Mouse (Mus musculus) yolk sac, embryonic 10.5 days (tissue): ENCODE results near the gene Dram1.
A peak's percentile ranks its signal among the peaks of the same experiment; 100 is the strongest.

Source experiments
- DNase-seq: peaks from one replicate; pipeline ENCODE4 v3.0.0-alpha.2; 2017; ENCODE audit warnings: low spot score

Dram1 gene

GRCm38 (mm10) chr10:88379013-88379885 lies at the start of gene Dram1, which contains the start of gene Gnptab:
Gene Dram1 (minus strand): TSS chr10:88379080.
Gene Gnptab (plus strand): TSS chr10:88379132.
- DNase-seq: peak; percentile 80

GRCm38 (mm10) chr10:88427998-88428397 lies 49.1 kb upstream of the Dram1 start:
- DNase-seq: no peak

- no peak for DNase-seq
These were observed 48.0 kb upstream of the Dram1 start for GRCm38 (mm10) chr10:88426896-88427295.

GRCm38 (mm10) chr10:88426158-88426816 lies 47.4 kb upstream of the Dram1 start:
- peak; percentile 13 for DNase-seq

- DNase-seq: no peak
These were observed 42.0 kb upstream of the Dram1 start for GRCm38 (mm10) chr10:88420655-88421435.

- DNase-seq: no peak
These were observed 41.3 kb upstream of the Dram1 start for GRCm38 (mm10) chr10:88420141-88420541.

- no peak for DNase-seq
These were observed 38.8 kb upstream of the Dram1 start for GRCm38 (mm10) chr10:88417686-88418085.

- no peak for DNase-seq
These were observed 33.6 kb upstream of the Dram1 start for GRCm38 (mm10) chr10:88412290-88412995.

- DNase-seq: no peak
These were observed 30.9 kb upstream of the Dram1 start for GRCm38 (mm10) chr10:88409751-88410150.

- DNase-seq: no peak
These were observed 29.2 kb upstream of the Dram1 start for GRCm38 (mm10) chr10:88407875-88408631.

GRCm38 (mm10) chr10:88405812-88406211 lies 26.9 kb upstream of the Dram1 start:
- DNase-seq: no peak

- DNase-seq: no peak
These were observed 25.3 kb upstream of the Dram1 start for GRCm38 (mm10) chr10:88404220-88404619.

GRCm38 (mm10) chr10:88403021-88403420 lies 24.1 kb upstream of the Dram1 start:
- DNase-seq: no peak

- DNase-seq: no peak
These were observed 20.4 kb upstream of the Dram1 start for GRCm38 (mm10) chr10:88399271-88399670.

GRCm38 (mm10) chr10:88398668-88399243 lies 19.9 kb upstream of the Dram1 start:
- no peak for DNase-seq

GRCm38 (mm10) chr10:88392181-88392847 lies 13.4 kb upstream of the Dram1 start:
- no peak for DNase-seq

- no peak for DNase-seq
These were observed 12.6 kb upstream of the Dram1 start for GRCm38 (mm10) chr10:88391495-88391894.

- peak; percentile 29 for DNase-seq
These were observed 11.4 kb upstream of the Dram1 start for GRCm38 (mm10) chr10:88390096-88390790.

- DNase-seq: no peak
These were observed 10.7 kb upstream of the Dram1 start for GRCm38 (mm10) chr10:88389576-88389975.
